Mouse (Mus musculus) yolk sac, embryonic 10.5 days (tissue): ENCODE measurements at regions not wholly inside any gene's neighbourhood (a gene's known extent, or its start where the extent isn't known, plus 50 kb on each side); places are given as distances from the start of the nearest gene placed in this dataset.

Experiments used
- DNase-seq: peaks from one replicate; pipeline ENCODE4 v3.0.0-alpha.2; 2017; ENCODE audit warnings: low spot score

GRCm38 (mm10) chr9:46512276-46513051 is 192.7 kb upstream of the 4931429L15Rik start:
- no peak for DNase-seq

DNA sequence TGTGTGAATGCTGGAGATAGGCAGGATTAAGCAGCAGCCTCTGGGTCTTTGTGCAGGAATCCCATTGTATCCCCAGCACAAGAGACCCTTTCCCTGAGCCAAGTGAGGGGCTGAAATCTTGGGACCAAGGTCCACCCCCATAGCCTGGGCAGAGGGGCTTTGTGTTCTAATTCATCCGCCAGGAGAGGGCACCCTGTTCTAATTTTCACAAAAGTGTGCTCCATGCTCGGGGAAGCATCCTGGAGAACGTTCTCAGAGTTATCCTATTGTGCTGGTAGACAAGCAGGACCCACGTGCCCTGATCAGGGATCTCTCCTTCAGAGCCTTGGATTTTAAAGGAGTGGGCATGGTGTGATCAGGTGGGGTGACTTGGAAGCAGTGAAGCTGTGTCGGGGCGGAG is 191.5 kb upstream of the 4931429L15Rik start:
- DNase-seq = no peak

GRCm38 (mm10) chr9:46509896-46510295 is 190.1 kb upstream of the 4931429L15Rik start:
- no peak for DNase-seq

DNA sequence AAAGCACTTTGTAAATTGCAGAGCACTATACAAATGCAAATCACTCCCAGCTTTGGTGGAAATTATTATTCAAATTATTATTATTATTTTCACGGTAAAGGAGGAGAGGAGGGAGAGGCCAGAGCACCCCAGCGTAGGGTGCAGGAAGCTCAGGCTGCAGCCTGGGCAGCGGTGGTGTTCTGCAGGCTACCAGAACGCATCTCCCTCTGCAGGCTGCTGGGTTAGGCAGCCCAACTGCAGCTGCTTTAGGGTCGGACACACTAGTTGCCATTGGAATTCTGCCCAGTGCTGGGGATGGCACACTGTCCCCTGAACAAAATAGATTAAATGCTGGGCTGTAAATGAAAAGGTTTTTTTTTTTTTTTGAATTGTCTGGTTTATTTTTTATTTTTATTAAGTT is 189.7 kb upstream of the 4931429L15Rik start:
- DNase-seq = no peak

DNA sequence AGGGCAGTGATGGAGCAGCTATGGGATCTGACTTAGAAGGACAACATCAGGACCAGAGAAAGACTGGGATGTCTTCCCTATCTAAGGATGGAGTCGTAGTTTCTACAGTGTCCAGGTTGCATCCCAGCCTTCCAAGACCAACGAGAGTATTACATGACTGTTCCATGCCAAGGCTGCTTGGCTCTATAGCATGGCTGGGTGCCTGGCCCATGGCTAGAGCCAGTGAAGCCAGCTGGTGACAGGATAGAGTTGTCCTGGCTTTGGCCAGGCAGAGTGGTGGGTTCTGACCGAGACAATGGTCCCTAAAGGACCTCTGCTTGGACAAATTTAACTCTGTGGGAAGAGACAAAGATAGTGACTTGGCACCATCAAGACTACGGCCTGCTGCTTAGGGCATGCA is 187.2 kb upstream of the 4931429L15Rik start:
- DNase-seq = no peak

GRCm38 (mm10) chr9:46504536-46504935 is 184.8 kb upstream of the 4931429L15Rik start:
- no peak for DNase-seq

GRCm38 (mm10) chr9:46504133-46504416 is 184.3 kb upstream of the 4931429L15Rik start:
- no peak for DNase-seq

- no peak for DNase-seq
These were observed 183.7 kb upstream of the 4931429L15Rik start for GRCm38 (mm10) chr9:46503321-46504132.

DNA sequence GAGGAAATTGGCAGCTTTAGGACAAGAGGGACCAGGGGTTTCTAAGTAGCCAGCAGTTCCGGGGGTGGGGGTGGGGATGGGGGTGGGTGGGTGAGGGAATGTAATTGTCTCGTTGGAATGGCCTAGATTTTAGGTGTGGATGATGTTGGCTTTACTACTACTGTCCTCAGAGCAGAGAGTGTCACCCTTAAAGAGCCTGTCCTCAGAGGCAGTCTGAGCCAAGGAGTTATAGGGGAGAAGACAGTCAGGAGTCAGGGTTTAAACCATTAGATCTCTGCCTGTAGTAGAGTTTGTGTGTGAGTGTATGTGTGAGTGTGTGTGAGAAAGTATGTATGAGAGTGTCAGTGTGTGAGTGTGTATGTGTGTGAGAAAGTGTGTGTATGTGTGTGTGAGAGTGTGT is 179.6 kb upstream of the 4931429L15Rik start:
- no peak for DNase-seq

DNA sequence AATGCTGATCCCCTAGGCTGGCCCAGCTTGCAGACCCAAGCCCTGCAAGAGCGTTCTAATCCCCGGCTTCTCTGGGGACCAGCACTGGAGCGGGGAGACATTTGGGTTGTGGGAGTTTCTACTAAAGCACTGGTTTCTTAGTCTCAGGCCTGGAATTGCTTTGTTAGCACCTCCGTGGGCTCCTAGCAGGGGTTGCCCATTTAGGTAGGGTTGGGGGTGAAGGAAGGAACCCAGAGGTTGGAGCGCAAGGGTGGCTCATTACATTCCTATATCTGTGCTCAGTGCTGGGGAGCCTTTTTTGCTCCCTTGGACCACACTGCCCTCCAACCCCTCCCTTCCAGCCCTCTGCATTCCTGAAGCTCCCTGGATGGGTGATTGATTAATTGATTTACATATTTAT is 179.1 kb upstream of the 4931429L15Rik start:
- DNase-seq = no peak

DNA sequence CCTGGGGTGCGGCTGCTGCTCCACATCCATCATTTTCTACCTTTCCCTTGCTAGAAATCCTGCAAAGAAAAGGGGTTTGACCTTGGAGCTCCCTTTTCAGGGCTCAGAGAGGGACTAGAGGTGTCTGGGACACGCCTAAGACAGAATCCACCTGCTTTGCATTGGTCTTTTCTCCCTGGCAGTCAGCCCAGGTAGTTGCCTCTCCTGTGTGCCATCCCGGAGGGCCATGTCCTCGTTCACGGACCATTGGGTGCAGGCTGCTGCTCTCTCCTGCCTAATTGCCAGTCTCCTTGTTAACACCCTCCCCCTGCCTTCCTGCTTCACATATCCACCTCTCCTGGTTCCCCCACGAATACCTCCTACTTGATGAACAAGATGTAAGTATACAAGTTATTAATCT is 175.5 kb upstream of the 4931429L15Rik start:
- DNase-seq = no peak

GRCm38 (mm10) chr9:46482859-46483443 is 163.2 kb upstream of the 4931429L15Rik start:
- DNase-seq = no peak

DNA sequence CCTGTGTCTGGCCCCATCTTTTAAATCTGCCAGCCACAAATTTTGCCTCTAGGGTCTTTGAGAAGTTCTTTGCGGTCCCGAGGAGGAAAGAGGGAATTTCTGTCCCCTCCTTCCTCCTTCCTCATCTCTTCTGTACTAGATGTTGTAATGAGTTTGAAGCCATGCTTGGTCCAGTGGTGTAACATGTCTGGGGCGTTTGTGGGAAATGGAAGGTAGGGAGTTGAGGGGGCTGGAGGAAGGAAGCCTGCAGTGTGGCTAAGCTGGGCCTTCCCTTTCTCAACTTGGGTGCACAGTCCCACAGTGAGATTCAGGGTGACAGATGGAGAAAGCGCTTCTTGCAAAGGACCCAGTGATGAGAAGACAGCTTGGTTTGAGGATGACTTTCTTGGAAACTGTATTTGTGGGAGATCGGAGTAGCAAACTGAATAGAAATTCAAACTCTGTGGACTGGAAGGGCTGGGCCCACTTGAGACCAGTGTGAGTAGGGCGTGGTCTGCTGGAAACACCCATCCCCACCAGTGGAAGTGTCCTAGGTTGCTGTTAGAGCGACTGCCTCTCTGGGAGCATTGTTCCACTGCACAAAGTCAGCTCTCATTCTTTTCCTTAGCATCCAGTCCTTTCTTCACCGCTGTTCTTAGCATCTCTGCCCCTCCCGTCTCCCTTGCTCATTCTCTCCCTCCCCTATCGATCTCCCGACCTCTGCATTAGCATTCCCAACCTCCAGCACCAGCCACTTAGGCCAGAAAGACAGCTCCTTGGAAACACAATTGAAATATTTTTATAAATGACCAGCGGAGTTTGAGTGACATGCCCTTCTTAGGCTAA is 162.5 kb upstream of the 4931429L15Rik start:
- no peak for DNase-seq

DNA sequence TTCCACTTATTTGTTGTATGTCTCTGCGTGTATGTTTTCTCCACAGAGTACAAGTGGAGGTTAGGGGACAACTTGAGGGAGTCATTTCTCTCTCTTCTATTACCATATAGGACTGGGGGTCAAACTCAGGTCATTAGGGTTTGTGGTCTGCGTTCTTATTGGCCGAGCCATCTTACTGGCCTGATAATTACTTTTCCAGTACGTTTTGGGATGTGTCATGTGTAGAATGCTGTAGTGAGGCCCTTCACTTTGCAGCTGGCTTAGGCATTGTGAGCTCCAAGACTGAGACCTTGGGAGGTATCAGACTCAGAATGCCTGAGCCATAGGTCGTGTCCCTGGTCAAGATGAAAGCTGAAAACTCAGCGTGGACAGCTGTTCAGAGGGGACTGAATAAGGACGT is 161.7 kb upstream of the 4931429L15Rik start:
- DNase-seq = no peak

- DNase-seq = peak; percentile 91
These were observed 160.4 kb upstream of the 4931429L15Rik start for GRCm38 (mm10) chr9:46480080-46480690.

GRCm38 (mm10) chr9:46478611-46479010 is 158.8 kb upstream of the 4931429L15Rik start:
- no peak for DNase-seq

DNA sequence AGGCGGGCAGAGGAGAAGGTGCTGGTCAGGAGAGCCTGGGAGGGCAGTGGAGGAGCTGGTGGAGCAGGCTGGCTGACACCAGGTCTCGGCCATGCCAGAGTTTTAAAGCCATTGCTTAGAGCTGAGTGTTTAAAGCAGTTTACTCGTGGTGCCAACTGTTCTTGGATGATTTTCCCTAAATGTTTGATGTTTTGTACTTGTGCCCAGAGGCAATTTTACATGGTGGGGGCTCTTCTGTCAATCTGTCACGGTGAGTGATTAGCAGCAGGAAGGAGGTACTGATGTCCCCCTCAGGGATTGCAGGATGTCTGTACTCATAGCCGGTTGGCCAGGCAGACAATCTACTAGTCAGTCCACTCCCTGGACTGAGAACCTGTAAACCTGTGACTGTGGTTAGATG is 156.7 kb upstream of the 4931429L15Rik start:
- DNase-seq = no peak

DNA sequence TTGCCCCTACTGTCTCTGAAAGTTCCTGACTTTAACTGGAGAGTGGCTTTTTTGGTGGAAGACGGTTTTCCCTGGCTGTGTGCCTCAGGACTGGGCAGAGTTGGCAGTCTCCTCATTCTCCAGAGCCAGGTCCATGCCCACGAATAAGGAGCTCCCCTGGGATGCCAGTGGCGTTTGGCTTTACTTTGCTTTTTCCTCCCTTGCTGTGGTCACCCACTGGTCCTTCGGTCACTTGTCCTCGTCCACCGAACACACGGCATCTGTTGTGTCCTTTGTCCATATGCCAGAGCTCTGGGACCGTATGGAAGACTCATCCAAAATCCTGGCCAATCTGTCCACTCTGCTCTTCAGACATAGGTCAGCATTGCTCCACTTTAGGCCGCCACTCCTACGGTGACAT is 153.9 kb upstream of the 4931429L15Rik start:
- no peak for DNase-seq

GRCm38 (mm10) chr9:46469521-46469920 is 149.7 kb upstream of the 4931429L15Rik start:
- DNase-seq = no peak

DNA sequence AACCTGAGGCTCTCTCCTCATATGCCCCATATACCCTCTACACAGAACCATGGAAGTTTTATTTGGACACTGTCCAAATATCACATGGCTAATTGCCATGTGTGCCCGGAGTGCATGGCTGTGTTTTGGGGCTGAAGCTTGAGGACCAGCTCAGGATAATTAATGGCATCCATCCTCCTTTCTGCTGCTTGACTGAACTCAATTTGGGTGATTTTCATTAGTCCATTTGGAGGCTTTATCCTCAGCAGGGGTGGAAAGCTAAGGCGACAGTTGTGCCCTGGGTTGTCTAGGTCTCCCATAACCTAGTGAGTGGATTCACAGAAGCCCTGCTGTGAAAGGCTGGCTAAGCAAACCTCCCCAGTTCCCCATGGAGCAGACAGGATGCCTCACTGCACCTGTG is 148.5 kb upstream of the 4931429L15Rik start:
- no peak for DNase-seq

DNA sequence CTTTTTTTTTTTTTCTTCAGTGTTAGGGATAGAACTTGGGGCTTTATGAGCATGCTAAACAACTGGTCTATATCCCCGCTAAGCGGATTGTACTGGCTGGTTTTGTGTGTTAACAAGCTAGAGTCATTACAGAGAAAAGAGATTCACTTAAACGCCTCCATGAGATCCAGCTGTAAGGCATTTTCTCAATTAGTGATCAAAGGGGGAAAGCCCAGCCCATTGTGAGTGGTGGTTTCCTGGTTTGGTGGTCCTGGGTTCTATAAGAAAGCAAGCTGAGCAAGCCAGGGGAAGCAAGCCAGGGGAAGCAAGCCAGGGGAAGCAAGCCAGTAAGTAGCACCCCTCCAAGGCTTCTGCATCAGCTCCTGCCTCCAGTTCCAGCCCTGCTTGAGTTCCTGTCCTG is 147.9 kb upstream of the 4931429L15Rik start:
- no peak for DNase-seq

- no peak for DNase-seq
These were observed 142.9 kb upstream of the 4931429L15Rik start for GRCm38 (mm10) chr9:46462681-46463080.
